Mouse (Mus musculus) midbrain, embryonic 11.5 days (tissue): Measurements from ENCODE around the gene Pnliprp1. TPM values are rescaled to one million over a fixed set of nuclear protein-coding genes. Genes with fewer than 3 reads are reported as not detected.

Experiments
- ATAC-seq: fragments of 200-750 bp; cut with Nextera tagmentation; 2 replicates; pipeline ENCODE4 v1.8.0; 2017; ENCODE audit warnings: moderate TSS enrichment, moderate library complexity; ENCODE audit not compliant: low FRiP score
- DNase-seq: peaks from one replicate; pipeline ENCODE4 v3.0.0; 2015; ENCODE audit warnings: low spot score; ENCODE audit errors: missing footprints
- H3K27ac ChIP-seq: fragments of 300-500 bp; sonication (generic); 2 replicates; pipeline ENCODE4 v1.5.1; 2014; ENCODE audit warnings: low read depth, low read length
- H3K27me3 ChIP-seq: fragments of 300-500 bp; sonication (generic); 2 replicates; pipeline ENCODE4 v1.6.1; 2014; ENCODE audit warnings: mild to moderate bottlenecking, low read length, moderate library complexity, mixed read lengths; ENCODE audit not compliant: control insufficient read depth, insufficient read depth
- H3K36me3 ChIP-seq: fragments of 300-500 bp; sonication (generic); 2 replicates; pipeline ENCODE4 v1.6.1; 2014; ENCODE audit warnings: mild to moderate bottlenecking, low read length, moderate library complexity, mixed read lengths; ENCODE audit not compliant: control insufficient read depth, insufficient read depth
- H3K4me1 ChIP-seq: fragments of 300-500 bp; sonication (generic); 2 replicates; pipeline ENCODE4 v1.6.1; 2014; ENCODE audit warnings: low read length; ENCODE audit not compliant: control insufficient read depth, insufficient read depth
- H3K4me2 ChIP-seq: fragments of 300-500 bp; sonication (generic); 2 replicates; pipeline ENCODE4 v1.6.1; 2014; ENCODE audit warnings: mild to moderate bottlenecking, moderate library complexity
- H3K4me3 ChIP-seq: fragments of 300-500 bp; sonication (generic); 2 replicates; pipeline ENCODE4 v1.5.1; 2014; ENCODE audit warnings: low read depth, low read length
- H3K9ac ChIP-seq: fragments of 300-500 bp; sonication (generic); 2 replicates; pipeline ENCODE4 v1.6.1; 2014; ENCODE audit warnings: low read length
- H3K9me3 ChIP-seq: fragments of 300-500 bp; sonication (generic); 2 replicates; pipeline ENCODE4 v1.6.1; 2016; ENCODE audit warnings: low read length; ENCODE audit not compliant: control insufficient read depth
- WGBS: fragments of 180-500 bp; shearing (Covaris S2); extraction: QIAGEN DNeasy Blood & Tissue Kit; methylation state at CpG from one replicate; pipeline ENCODE4 v1.1.7; 2014; 5-methylcytosine and 5-hydroxymethylcytosine counted together
- polyA plus RNA-seq: library from polyadenylated mRNA; unstranded; fragments of >200 nt; fragmentation: Nextera tagmentation; extraction: Ambion mirVana; gene quantifications from 2 replicates; pipeline ENCODE4 v1.2.1, GENCODE M21; 2014

Pnliprp1 gene
- polyA plus RNA-seq, 1 experiment from 2014 or later = not detected

GRCm38 (mm10) chr19:58759423-58759822 lies 30.7 kb downstream of the Pnliprp1 start, which contains the start of gene Pnliprp2:
TSS of gene Pnliprp2 (plus strand) at chr19:58759719.
- ATAC-seq (no peak), DNase-seq (peak; percentile 12)
- 66% methylated on average over 9 of the region's 9 CpGs for WGBS
- H3K9ac ChIP-seq = no peak within 1 kb of the TSS
- H3K4me1 ChIP-seq = no peaks in the 10 kb centered on the region
- no peaks in the 10 kb centered on the region for H3K9me3 ChIP-seq
- no peaks in the 10 kb centered on the region for H3K27me3 ChIP-seq
- no peak within 1 kb of the TSS for H3K4me3 ChIP-seq
- H3K36me3 ChIP-seq = no peaks in the 10 kb centered on the region
- H3K4me2 ChIP-seq = no peak within 1 kb of the TSS
- H3K27ac ChIP-seq = no peak within 1 kb of the TSS

- Histone ChIP-seq H3K27ac (no peak overlapping the region), H3K9ac (no peak overlapping the region), H3K36me3 (no peaks in the 10 kb centered on the region), H3K27me3 (no peaks in the 10 kb centered on the region), H3K9me3 (no peaks in the 10 kb centered on the region), H3K4me2 (no peak overlapping the region), H3K4me1 (no peaks in the 10 kb centered on the region), H3K4me3 (no peak overlapping the region)
- peak; percentile 81 for DNase-seq
- WGBS = 17% methylated on average over 6 of the region's 6 CpGs
- peak; percentile 44; the same call in 1 of the 2 replicates for ATAC-seq
Measured at GRCm38 (mm10) chr19:58762316-58762715, 33.6 kb downstream of the Pnliprp1 start.

GRCm38 (mm10) chr19:58762848-58763541 lies 34.3 kb downstream of the Pnliprp1 start:
- peak; percentile 73 for ATAC-seq

GRCm38 (mm10) chr19:58767329-58767728 lies 38.6 kb downstream of the Pnliprp1 start:
- Histone ChIP-seq H3K27ac (no peak overlapping the region), H3K4me3 (no peak overlapping the region), H3K9ac (no peak overlapping the region), H3K36me3 (no peaks in the 10 kb centered on the region), H3K9me3 (no peaks in the 10 kb centered on the region), H3K4me1 (no peaks in the 10 kb centered on the region), H3K4me2 (no peak overlapping the region), H3K27me3 (no peaks in the 10 kb centered on the region)
- 26% methylated on average over 6 of the region's 6 CpGs for WGBS
- DNase-seq (peak; percentile 44), ATAC-seq (no peak)

More at GRCm38 (mm10) chr19:58762848-58763541, 34.3 kb downstream of the Pnliprp1 start:
- peak; percentile 90 for DNase-seq
- no peak overlapping the region for H3K4me3 ChIP-seq
- no peak overlapping the region for H3K9ac ChIP-seq
- no peak overlapping the region for H3K27ac ChIP-seq
- H3K36me3 ChIP-seq = no peaks in the 10 kb centered on the region
- WGBS = 14% methylated on average over 12 of the region's 12 CpGs
- H3K4me2 ChIP-seq = no peak overlapping the region
- no peaks in the 10 kb centered on the region for H3K27me3 ChIP-seq
- no peaks in the 10 kb centered on the region for H3K9me3 ChIP-seq
- no peaks in the 10 kb centered on the region for H3K4me1 ChIP-seq

- H3K4me2 ChIP-seq = no peak overlapping the region
- no peaks in the 10 kb centered on the region for H3K9me3 ChIP-seq
- H3K27me3 ChIP-seq = no peaks in the 10 kb centered on the region
- H3K27ac ChIP-seq = no peak overlapping the region
- H3K36me3 ChIP-seq = no peaks in the 10 kb centered on the region
- DNase-seq (no peak), ATAC-seq (no peak)
- 81% methylated on average over 5 of the region's 5 CpGs for WGBS
- H3K4me1 ChIP-seq = no peaks in the 10 kb centered on the region
- no peak overlapping the region for H3K9ac ChIP-seq
- H3K4me3 ChIP-seq = no peak overlapping the region
Measured at GRCm38 (mm10) chr19:58776461-58776860, 47.8 kb downstream of the Pnliprp1 start.

- no peak overlapping the region for H3K4me2 ChIP-seq
- ATAC-seq = no peak
- no peak for DNase-seq
- H3K27ac ChIP-seq = no peak overlapping the region
- 0 out of 2 replicates have a peak, but pooled peaks cover 3% of the 10 kb centered on the region for H3K4me1 ChIP-seq
- no peaks in the 10 kb centered on the region for H3K27me3 ChIP-seq
- no peak overlapping the region for H3K9ac ChIP-seq
- H3K9me3 ChIP-seq = no peaks in the 10 kb centered on the region
- H3K4me3 ChIP-seq = no peak overlapping the region
- WGBS = 41% methylated on average over 4 of the region's 4 CpGs
- H3K36me3 ChIP-seq = no peaks in the 10 kb centered on the region
Measured at GRCm38 (mm10) chr19:58781566-58781965, 52.9 kb downstream of the Pnliprp1 start.

- Histone ChIP-seq H3K27me3 (no peaks in the 10 kb centered on the region), H3K4me1 (0 out of 2 replicates have a peak, but pooled peaks cover 3% of the 10 kb centered on the region), H3K9me3 (no peaks in the 10 kb centered on the region), H3K9ac (no peak overlapping the region), H3K36me3 (no peaks in the 10 kb centered on the region), H3K4me2 (no peak overlapping the region), H3K27ac (no peak overlapping the region), H3K4me3 (no peak overlapping the region)
- ATAC-seq (no peak), DNase-seq (no peak)
- 41% methylated on average over 7 of the region's 7 CpGs for WGBS
Measured at GRCm38 (mm10) chr19:58783938-58784337, 55.3 kb downstream of the Pnliprp1 start.

GRCm38 (mm10) chr19:58789194-58789593 lies 60.5 kb downstream of the Pnliprp1 start:
- no peak overlapping the region for H3K9ac ChIP-seq
- no peak for DNase-seq
- no peak overlapping the region for H3K27ac ChIP-seq

More at GRCm38 (mm10) chr19:58789194-58789593, 60.5 kb downstream of the Pnliprp1 start:
- Histone ChIP-seq H3K4me2 (no peak overlapping the region), H3K27me3 (no peaks in the 10 kb centered on the region), H3K4me1 (no peaks in the 10 kb centered on the region), H3K9me3 (no peaks in the 10 kb centered on the region), H3K4me3 (no peak overlapping the region), H3K36me3 (no peaks in the 10 kb centered on the region)
- no peak for ATAC-seq
- WGBS = 80% methylated on average over 11 of the region's 11 CpGs
